Mouse (Mus musculus) neural tube, embryonic 11.5 days (tissue): ENCODE measurements around the gene Sdc4. TPM values are rescaled to one million over a fixed set of nuclear protein-coding genes. Genes with fewer than 3 reads are reported as not detected.

ENCODE experiments used
- ATAC-seq: fragments of 200-750 bp; cut with Nextera tagmentation; 2 replicates; pipeline ENCODE4 v1.8.0; 2017; ENCODE audit warnings: moderate number of reproducible peaks, mild to moderate bottlenecking, moderate TSS enrichment, moderate library complexity; ENCODE audit not compliant: insufficient read depth, low FRiP score, low TSS enrichment
- DNase-seq: peaks from one replicate; pipeline ENCODE4 v3.0.0-alpha.2; 2015; ENCODE audit warnings: low spot score
- H3K27ac ChIP-seq: fragments of 300-500 bp; sonication (generic); 2 replicates; pipeline ENCODE4 v1.5.1; 2014; ENCODE audit warnings: low read depth, mild to moderate bottlenecking, low read length
- H3K27me3 ChIP-seq: fragments of 300-500 bp; sonication (generic); 2 replicates; pipeline ENCODE4 v1.6.1; 2014; ENCODE audit warnings: mild to moderate bottlenecking, low read length, mixed read lengths; ENCODE audit not compliant: control insufficient read depth, insufficient read depth
- H3K36me3 ChIP-seq: fragments of 300-500 bp; sonication (generic); 2 replicates; pipeline ENCODE4 v1.6.1; 2014; ENCODE audit warnings: mild to moderate bottlenecking, low read length, moderate library complexity, mixed read lengths; ENCODE audit not compliant: control insufficient read depth, insufficient read depth
- H3K4me1 ChIP-seq: fragments of 300-500 bp; sonication (generic); 2 replicates; pipeline ENCODE4 v1.6.1; 2014; ENCODE audit warnings: low read length, mixed read lengths; ENCODE audit not compliant: control insufficient read depth, insufficient read depth
- H3K4me2 ChIP-seq: fragments of 300-500 bp; sonication (generic); 2 replicates; pipeline ENCODE4 v1.6.1; 2014; ENCODE audit warnings: low read depth, mild to moderate bottlenecking, moderate library complexity
- H3K4me3 ChIP-seq: fragments of 300-500 bp; sonication (generic); 2 replicates; pipeline ENCODE4 v1.5.1; 2014; ENCODE audit warnings: low read depth, low read length
- H3K9ac ChIP-seq: fragments of 300-500 bp; sonication (generic); 2 replicates; pipeline ENCODE4 v1.6.1; 2014; ENCODE audit warnings: mild to moderate bottlenecking, low read length
- H3K9me3 ChIP-seq: fragments of 300-500 bp; sonication (generic); 2 replicates; pipeline ENCODE4 v1.6.1; 2016; ENCODE audit warnings: low read length; ENCODE audit not compliant: control insufficient read depth
- WGBS: fragments of 180-500 bp; shearing (Covaris S2); extraction: QIAGEN DNeasy Blood & Tissue Kit; methylation state at CpG from one replicate; pipeline ENCODE4 v1.1.7; 2014; 5-methylcytosine and 5-hydroxymethylcytosine counted together
- polyA plus RNA-seq: library from polyadenylated mRNA; unstranded; fragments of >200 nt; fragmentation: Nextera tagmentation; extraction: Ambion mirVana; gene quantifications from 2 replicates; pipeline ENCODE4 v1.2.1, GENCODE M21; 2014

Sdc4 gene
- 11.0 and 11.5 TPM in 2 replicates for polyA plus RNA-seq

DNA sequence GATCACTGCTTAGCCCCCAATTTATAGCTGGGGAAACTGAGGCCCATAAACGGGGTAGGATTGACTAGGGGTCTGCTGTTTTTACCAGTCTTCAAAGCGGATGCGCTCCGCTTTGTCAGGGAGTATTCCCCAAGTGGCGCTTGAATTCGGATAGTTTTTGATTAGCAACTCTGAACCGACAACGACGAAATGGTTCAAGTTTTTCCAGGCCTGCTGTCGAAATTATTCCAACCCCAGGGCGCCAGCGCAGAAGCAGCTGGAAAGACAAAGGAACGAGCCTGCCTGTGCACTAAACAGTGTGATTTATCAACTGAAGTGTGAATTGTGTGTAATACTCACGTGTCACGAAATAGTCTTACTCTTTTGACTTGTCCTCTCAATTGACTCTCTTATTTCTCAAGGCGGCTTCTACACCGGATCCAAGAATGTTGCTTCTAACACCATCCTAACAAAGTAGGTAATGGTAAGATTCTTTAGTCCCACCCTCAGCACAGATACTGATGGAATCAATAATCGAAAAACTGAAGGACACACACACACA, at the start of gene Sdc4:
TSS of gene Sdc4 (minus strand) at position 428 of the 541 bp plus-strand sequence.
- DNase-seq (peak; percentile 39), ATAC-seq (peak; percentile 43)
- Histone ChIP-seq H3K9ac (peak within 1 kb of the TSS; percentile 56), H3K9me3 (no peaks in the 10 kb centered on the region), H3K27me3 (peaks cover 3% of the 10 kb centered on the region), H3K4me1 (peaks cover 6% of the 10 kb centered on the region; the same call in 1 of the 2 replicates), H3K4me3 (peak within 1 kb of the TSS; percentile 47), H3K36me3 (no peaks in the 10 kb centered on the region), H3K27ac (no peak within 1 kb of the TSS), H3K4me2 (peak within 1 kb of the TSS; percentile 84)
- 6% methylated on average over 18 of the region's 18 CpGs for WGBS

GRCm38 (mm10) chr2:164487812-164488211, 44.1 kb upstream of the Sdc4 start:
- Histone ChIP-seq H3K27ac (no peak overlapping the region), H3K36me3 (no peaks in the 10 kb centered on the region), H3K27me3 (peaks cover 29% of the 10 kb centered on the region), H3K4me3 (no peak overlapping the region), H3K9me3 (no peaks in the 10 kb centered on the region), H3K4me2 (no peak overlapping the region), H3K9ac (no peak overlapping the region), H3K4me1 (peaks cover 10% of the 10 kb centered on the region; the same call in 1 of the 2 replicates)
- WGBS = 64% methylated on average over 9 of the region's 9 CpGs
- DNase-seq = no peak
- ATAC-seq = no peak

DNA sequence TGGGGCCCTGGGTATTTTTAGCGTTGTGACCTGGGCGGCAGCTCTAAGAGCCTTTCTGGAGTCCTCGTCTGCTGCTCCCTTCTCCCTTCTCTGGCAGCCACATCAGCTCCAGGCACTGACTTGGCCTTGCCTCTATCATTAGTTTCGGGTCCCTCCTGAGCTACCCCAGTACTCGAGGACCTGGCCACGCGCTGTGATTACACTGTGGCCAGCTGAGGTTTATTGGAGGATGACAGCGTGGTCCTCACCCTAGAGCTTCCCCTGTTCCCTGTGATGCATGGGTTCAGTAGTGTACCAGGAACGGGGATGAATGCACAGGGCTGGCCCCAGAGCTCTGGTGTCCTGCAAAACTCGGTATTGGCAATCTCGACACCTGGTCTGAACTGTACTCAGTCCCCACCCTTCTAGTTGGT, 43.4 kb upstream of the Sdc4 start:
- Histone ChIP-seq H3K36me3 (no peaks in the 10 kb centered on the region), H3K4me2 (peak overlapping the region; percentile 100), H3K4me1 (peaks cover 10% of the 10 kb centered on the region; the same call in 1 of the 2 replicates), H3K9me3 (no peaks in the 10 kb centered on the region), H3K4me3 (peak overlapping the region; percentile 73), H3K27me3 (peaks cover 29% of the 10 kb centered on the region), H3K9ac (peak overlapping the region; percentile 61), H3K27ac (no peak overlapping the region)
- DNase-seq (no peak), ATAC-seq (no peak)
- WGBS = 11% methylated on average over 11 of the region's 11 CpGs

- ATAC-seq (peak; percentile 31; the same call in 1 of the 2 replicates), DNase-seq (peak; percentile 41)
- peak overlapping the region; percentile 73 for H3K4me3 ChIP-seq
- peaks cover 10% of the 10 kb centered on the region; the same call in 1 of the 2 replicates for H3K4me1 ChIP-seq
- peak overlapping the region; percentile 100 for H3K4me2 ChIP-seq
- under 1% methylated on average over 70 of the region's 90 CpGs for WGBS
- peak overlapping the region; percentile 61 for H3K9ac ChIP-seq
- H3K36me3 ChIP-seq = no peaks in the 10 kb centered on the region
- peaks cover 29% of the 10 kb centered on the region for H3K27me3 ChIP-seq
- H3K27ac ChIP-seq = no peak overlapping the region
- H3K9me3 ChIP-seq = no peaks in the 10 kb centered on the region
These were observed 42.8 kb upstream of the Sdc4 start for GRCm38 (mm10) chr2:164486258-164487114.

- H3K36me3 ChIP-seq = no peaks in the 10 kb centered on the region
- H3K9me3 ChIP-seq = no peaks in the 10 kb centered on the region
- H3K4me1 ChIP-seq = peaks cover 10% of the 10 kb centered on the region; the same call in 1 of the 2 replicates
- peak within 1 kb of the TSS; percentile 73 for H3K4me3 ChIP-seq
- 2% methylated on average over 26 of the region's 26 CpGs for WGBS
- no peak for DNase-seq
- peak; percentile 38; the same call in 1 of the 2 replicates for ATAC-seq
- H3K4me2 ChIP-seq = peak within 1 kb of the TSS; percentile 100
- no peak within 1 kb of the TSS for H3K27ac ChIP-seq
- H3K9ac ChIP-seq = peak within 1 kb of the TSS; percentile 61
- H3K27me3 ChIP-seq = peaks cover 29% of the 10 kb centered on the region
These were observed 42.1 kb upstream of the Sdc4 start, which contains the start of gene Dbndd2 for GRCm38 (mm10) chr2:164485681-164486257. Gene Dbndd2, plus strand, starts transcription at chr2:164486106.

GRCm38 (mm10) chr2:164473624-164474023, 29.9 kb upstream of the Sdc4 start, which contains the start of gene Trp53tg5:
Gene Trp53tg5, minus strand, starts transcription at chr2:164473724.
- Histone ChIP-seq H3K4me2 (no peak within 1 kb of the TSS), H3K9me3 (no peaks in the 10 kb centered on the region), H3K27ac (no peak within 1 kb of the TSS), H3K4me1 (no peaks in the 10 kb centered on the region), H3K4me3 (no peak within 1 kb of the TSS), H3K36me3 (no peaks in the 10 kb centered on the region), H3K27me3 (no peaks in the 10 kb centered on the region), H3K9ac (no peak within 1 kb of the TSS)
- 84% methylated on average over 6 of the region's 6 CpGs for WGBS
- ATAC-seq (no peak), DNase-seq (no peak)

DNA sequence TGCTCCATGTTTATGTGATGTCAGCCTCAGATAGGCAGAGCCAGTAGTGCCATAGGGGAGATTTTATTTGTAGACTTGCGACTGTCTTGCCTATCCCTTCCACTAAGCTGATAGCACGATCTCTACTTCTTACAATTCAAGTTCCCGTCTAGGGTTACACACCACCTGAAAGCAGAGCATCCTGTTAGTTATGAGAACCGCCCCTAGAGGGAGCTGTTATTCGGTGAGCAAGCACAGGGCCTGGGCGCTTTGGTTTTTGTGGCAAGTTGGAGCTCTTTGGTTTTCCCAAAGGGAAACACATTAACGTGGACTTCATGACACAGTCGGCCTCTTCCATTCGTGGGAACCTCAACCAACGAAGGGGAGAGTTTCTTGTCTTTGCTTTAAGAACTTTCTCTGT, 26.6 kb upstream of the Sdc4 start:
- DNase-seq (no peak), ATAC-seq (no peak)
- no peak overlapping the region for H3K27ac ChIP-seq
- no peaks in the 10 kb centered on the region for H3K4me1 ChIP-seq
- H3K4me3 ChIP-seq = no peak overlapping the region
- no peak overlapping the region for H3K9ac ChIP-seq
- 34% methylated on average over 10 of the region's 10 CpGs for WGBS
- peaks cover 3% of the 10 kb centered on the region; the same call in 1 of the 2 replicates for H3K36me3 ChIP-seq
- H3K9me3 ChIP-seq = no peaks in the 10 kb centered on the region
- H3K4me2 ChIP-seq = no peak overlapping the region
- no peaks in the 10 kb centered on the region for H3K27me3 ChIP-seq

- H3K27me3 ChIP-seq = no peaks in the 10 kb centered on the region
- 89% methylated on average over 5 of the region's 5 CpGs for WGBS
- H3K4me1 ChIP-seq = peaks cover 3% of the 10 kb centered on the region
- ATAC-seq = no peak
- peaks cover 6% of the 10 kb centered on the region; the same call in 1 of the 2 replicates for H3K36me3 ChIP-seq
- no peak overlapping the region for H3K4me3 ChIP-seq
- no peaks in the 10 kb centered on the region for H3K9me3 ChIP-seq
- H3K4me2 ChIP-seq = no peak overlapping the region
- DNase-seq = no peak
- no peak overlapping the region for H3K27ac ChIP-seq
- H3K9ac ChIP-seq = no peak overlapping the region
These were observed 23.1 kb upstream of the Sdc4 start for GRCm38 (mm10) chr2:164466787-164467186.
